Mouse (Mus musculus): ENCODE results near the gene Ocel1. TPM values are rescaled to one million over a fixed set of nuclear protein-coding genes. Genes with fewer than 3 reads are reported as not detected.

The Ocel1 gene
- total RNA-seq, 2 experiments from 2014 or later = 16.6 to 19.0 TPM

- DNase-seq (ENCODE audit: extremely low spot score in 1 of 2, low spot score in 2 of 2) = peak in 1 of 2 experiments; percentile 8
- Histone ChIP-seq H3K27ac (peak overlapping the region; percentile 54), H3K4me3 (peak overlapping the region; percentile 24)
- no peak for TF ChIP-seq CTCF (IDR thresholded peaks at IDR 0.05)
- intact Hi-C loops (cut with DNase I) = no loop called here
Observed at GRCm38 (mm10) chr8:71395071-71395470, 24.0 kb downstream of the Ocel1 start.

DNA sequence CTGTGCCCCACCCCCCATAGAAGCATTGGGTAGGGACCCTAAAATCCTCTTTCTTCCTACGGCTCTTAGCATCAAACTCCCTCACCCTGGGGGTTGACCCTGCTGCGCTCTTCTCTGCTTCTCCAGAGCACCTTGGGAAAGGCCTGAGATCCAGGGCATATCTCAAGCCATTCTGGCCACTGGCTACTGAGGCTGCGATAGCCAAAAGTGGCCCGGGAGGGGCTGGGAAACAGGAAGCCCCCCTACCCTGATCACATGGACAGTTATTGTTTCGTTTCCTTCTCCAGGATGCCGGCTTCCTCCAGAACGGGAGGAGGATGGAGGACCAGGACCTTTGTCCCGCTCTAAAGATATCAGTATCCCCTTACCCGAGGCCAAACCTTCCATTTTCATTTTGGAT is 24.5 kb downstream of the Ocel1 start, which contains the start of gene Ushbp1:
Gene Ushbp1, minus strand, starts transcription at position 174 of the 400 bp plus-strand sequence.
- intact Hi-C loops (cut with DNase I) = loop anchor here (2.0 kb wide), 1 partner anchor 29 kb away; the partner anchor contains the start of gene Use1
- H3K4me3 ChIP-seq = peak within 1 kb of the TSS; percentile 77
- peak within 1 kb of the TSS; percentile 86 for H3K27ac ChIP-seq
- no peak for TF ChIP-seq CTCF (IDR thresholded peaks at IDR 0.05)
- DNase-seq (ENCODE audit: extremely low spot score in 1 of 2, low spot score in 2 of 2) = no peak

GRCm38 (mm10) chr8:71396639-71397305 is 25.7 kb downstream of the Ocel1 start, which contains the start of gene Babam1:
Gene Babam1 (plus strand): TSS chr8:71396861.
- peak; percentile 90 to 92 for DNase-seq (ENCODE audit: extremely low spot score in 1 of 2, low spot score in 2 of 2)
- no peak for TF ChIP-seq CTCF (IDR thresholded peaks at IDR 0.05)
- Histone ChIP-seq H3K4me3 (peak within 1 kb of the TSS; percentile 77), H3K27ac (peak within 1 kb of the TSS; percentile 86)
- intact Hi-C loops (cut with DNase I) = loop anchor here (2.0 kb wide), 1 partner anchor 30 kb away; the partner anchor contains the start of gene Use1

DNA sequence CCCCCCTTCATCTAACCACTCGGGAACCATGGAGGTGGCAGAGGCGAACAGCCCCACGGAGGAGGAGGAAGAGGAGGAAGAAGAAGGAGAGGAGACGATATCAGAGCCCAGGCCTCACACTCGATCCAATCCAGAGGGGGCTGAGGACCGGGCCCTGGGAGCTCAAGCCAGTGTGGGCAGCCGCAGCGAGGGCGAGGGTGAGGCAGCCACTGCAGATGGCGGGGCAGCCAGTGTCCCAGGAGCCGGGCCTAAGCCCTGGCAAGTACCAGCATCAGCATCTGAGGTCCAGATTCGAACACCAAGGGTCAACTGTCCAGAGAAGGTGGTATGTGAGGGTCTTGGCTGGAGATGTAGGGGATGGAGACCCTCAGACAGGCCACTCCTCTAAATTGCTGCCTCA is 26.6 kb downstream of the Ocel1 start:
- intact Hi-C loops (cut with DNase I) = loop anchor here (2.0 kb wide), 1 partner anchor 31 kb away; the partner anchor contains the start of gene Use1
- TF ChIP-seq CTCF (IDR thresholded peaks at IDR 0.05) = no peak
- DNase-seq (ENCODE audit: extremely low spot score in 1 of 2, low spot score in 2 of 2) = peak in 1 of 2 experiments; percentile 19
- Histone ChIP-seq H3K4me3 (peak overlapping the region; percentile 77), H3K27ac (no peak overlapping the region)

DNA sequence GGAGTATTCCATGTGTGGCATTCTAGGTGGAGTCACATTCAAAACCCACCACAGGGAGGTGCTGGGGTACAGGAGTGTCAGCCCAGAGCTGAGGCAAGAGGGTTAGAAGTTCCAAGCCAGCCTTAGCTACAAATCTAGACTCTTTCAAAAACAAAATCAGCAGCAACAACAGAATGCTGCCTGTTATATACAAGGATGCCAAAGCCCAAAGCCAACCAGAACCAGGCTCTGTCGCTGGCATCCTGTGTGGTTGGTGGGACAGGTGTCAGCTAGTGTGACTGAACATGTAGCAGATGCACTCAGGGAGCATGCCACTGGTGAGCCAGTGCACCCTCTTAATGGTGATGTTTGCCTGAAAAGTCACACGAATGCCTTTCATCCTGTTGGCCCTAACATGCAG is 29.7 kb downstream of the Ocel1 start:
- H3K27ac ChIP-seq = no peak overlapping the region
- intact Hi-C loops (cut with DNase I) = no loop called here
- H3K4me3 ChIP-seq = no peak overlapping the region
- DNase-seq (ENCODE audit: extremely low spot score in 1 of 2, low spot score in 2 of 2) = peak in 1 of 2 experiments; percentile 4
- TF ChIP-seq CTCF (IDR thresholded peaks at IDR 0.05) = no peak

- no peak overlapping the region for H3K27ac ChIP-seq
- intact Hi-C loops (cut with DNase I) = no loop called here
- H3K4me3 ChIP-seq = no peak overlapping the region
- DNase-seq (ENCODE audit: extremely low spot score in 1 of 2, low spot score in 2 of 2) = peak in 1 of 2 experiments; percentile 8
- no peak for TF ChIP-seq CTCF (IDR thresholded peaks at IDR 0.05)
Observed at GRCm38 (mm10) chr8:71401454-71401853, 30.4 kb downstream of the Ocel1 start.

DNA sequence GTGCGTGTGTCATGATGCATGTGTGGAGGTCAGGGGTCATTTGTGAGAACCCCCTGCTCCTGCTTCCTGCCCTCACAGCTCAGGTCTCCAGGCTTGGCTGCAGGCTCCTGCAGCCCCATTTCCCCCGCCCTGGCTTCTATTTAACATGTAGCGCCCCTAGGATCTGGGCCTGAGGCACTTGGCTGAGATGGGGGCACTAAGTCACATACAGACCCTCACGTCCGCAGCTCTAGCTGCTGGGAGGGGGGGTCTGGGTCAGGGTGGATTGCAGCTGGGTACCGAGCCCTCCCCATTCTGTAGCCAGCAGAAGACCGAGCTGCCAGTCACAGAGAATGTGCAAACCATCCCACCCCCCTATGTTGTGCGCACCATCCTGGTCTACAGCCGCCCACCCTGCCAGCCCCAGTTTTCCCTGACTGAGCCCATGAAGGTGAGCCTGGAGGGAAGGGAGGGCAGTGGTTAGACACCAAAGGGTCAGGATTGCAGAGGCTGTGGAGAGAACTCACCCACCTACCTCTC is 31.4 kb downstream of the Ocel1 start:
- intact Hi-C loops (cut with DNase I) = no loop called here
- no peak for DNase-seq (ENCODE audit: extremely low spot score in 1 of 2, low spot score in 2 of 2)
- Histone ChIP-seq H3K27ac (no peak overlapping the region), H3K4me3 (no peak overlapping the region)
- TF ChIP-seq CTCF (IDR thresholded peaks at IDR 0.05) = no peak

- Histone ChIP-seq H3K4me3 (no peak overlapping the region), H3K27ac (no peak overlapping the region)
- intact Hi-C loops (cut with DNase I) = no loop called here
- TF ChIP-seq CTCF (IDR thresholded peaks at IDR 0.05) = no peak
- no peak for DNase-seq (ENCODE audit: extremely low spot score in 1 of 2, low spot score in 2 of 2)
Observed at GRCm38 (mm10) chr8:71403107-71403885, 32.2 kb downstream of the Ocel1 start.

DNA sequence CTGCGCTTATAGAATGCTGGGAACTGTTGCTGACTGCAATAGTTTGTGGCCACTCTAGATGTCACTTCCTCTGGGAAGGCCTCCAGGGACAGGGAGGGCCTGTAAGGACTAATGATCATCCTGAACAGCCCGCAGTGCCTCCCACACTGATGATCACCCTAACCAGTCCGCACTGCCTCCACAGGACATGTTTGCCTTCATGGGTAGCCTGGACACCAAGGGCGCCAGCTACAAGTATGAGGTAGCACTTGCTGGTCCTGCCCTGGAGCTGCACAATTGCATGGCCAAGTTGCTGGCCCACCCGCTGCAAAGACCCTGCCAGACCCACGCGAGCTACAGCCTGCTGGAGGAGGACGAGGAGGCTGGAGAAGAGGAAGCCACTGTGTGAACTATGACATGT is 32.9 kb downstream of the Ocel1 start:
- no peak for DNase-seq (ENCODE audit: extremely low spot score in 1 of 2, low spot score in 2 of 2)
- H3K27ac ChIP-seq = no peak overlapping the region
- intact Hi-C loops (cut with DNase I) = loop anchor here (2.0 kb wide), 1 partner anchor 55 kb away; no protein-coding TSS in a partner anchor
- no peak overlapping the region for H3K4me3 ChIP-seq
- no peak for TF ChIP-seq CTCF (IDR thresholded peaks at IDR 0.05)

DNA sequence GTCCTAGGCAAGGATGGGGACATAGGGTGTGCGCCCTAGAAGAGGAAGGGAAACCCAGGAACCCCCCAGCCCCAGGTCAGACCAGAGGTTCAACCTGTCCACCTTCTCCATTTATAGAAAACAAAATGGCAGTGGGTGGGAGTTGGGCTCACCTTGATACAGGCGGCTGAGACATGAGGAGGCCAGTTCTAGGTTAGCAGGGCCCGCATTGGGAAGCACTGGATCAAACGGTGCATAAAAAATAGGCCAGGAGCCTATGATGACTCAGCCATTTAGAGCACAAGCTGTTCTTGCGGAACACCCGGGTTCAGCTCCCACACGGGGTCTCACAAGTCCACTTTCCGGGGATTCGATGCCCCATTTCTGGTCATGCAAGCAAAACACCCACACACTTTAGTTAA is 33.9 kb downstream of the Ocel1 start:
- DNase-seq (ENCODE audit: extremely low spot score in 1 of 2, low spot score in 2 of 2) = no peak
- intact Hi-C loops (cut with DNase I) = loop anchor here (2.0 kb wide), 1 partner anchor 54 kb away; no protein-coding TSS in a partner anchor
- H3K4me3 ChIP-seq = peak overlapping the region; percentile 40; the same call in 1 of the 2 replicates

GRCm38 (mm10) chr8:71405401-71406098 is 34.5 kb downstream of the Ocel1 start, which contains the start of gene Ankle1:
Gene Ankle1 (plus strand): TSS chr8:71406010.
- intact Hi-C loops (cut with DNase I) = loop anchor here (2.0 kb wide), 1 partner anchor 53 kb away; no protein-coding TSS in a partner anchor
- peak; percentile 90 to 94 for DNase-seq (ENCODE audit: extremely low spot score in 1 of 2, low spot score in 2 of 2)
- Histone ChIP-seq H3K4me3 (peak within 1 kb of the TSS; percentile 40), H3K27ac (0 out of 2 replicates have a peak within 1 kb of the TSS, but pooled peaks have one; percentile 5)
- peak; percentile 62 for TF ChIP-seq CTCF (IDR thresholded peaks at IDR 0.05)

More for the DNA sequence above, 33.9 kb downstream of the Ocel1 start:
- no peak for TF ChIP-seq CTCF (IDR thresholded peaks at IDR 0.05)
- no peak overlapping the region for H3K27ac ChIP-seq

Data from left cerebral cortex, adult 2 months (tissue).